Mouse (Mus musculus) embryo, embryonic 10.5 days (tissue): ENCODE measurements around the gene Gm5134.
A peak's percentile ranks its signal among the peaks of the same experiment; 100 is the strongest.

Experiments used
- DNase-seq: peaks from one replicate; pipeline ENCODE4 v3.0.0-alpha.2; 2015; ENCODE audit warnings: low spot score

The Gm5134 gene

GRCm38 (mm10) chr10:75954381-75954811 is at the start of gene Gm5134:
TSS of gene Gm5134 (plus strand) at chr10:75954514.
- DNase-seq = no peak

GRCm38 (mm10) chr10:75906882-75907281 is 47.4 kb upstream of the Gm5134 start:
- DNase-seq = no peak

- DNase-seq = no peak
Measured at GRCm38 (mm10) chr10:75910698-75911097, 43.6 kb upstream of the Gm5134 start.

- no peak for DNase-seq
Measured at GRCm38 (mm10) chr10:75913013-75913589, 41.2 kb upstream of the Gm5134 start.

GRCm38 (mm10) chr10:75915557-75915956 is 38.8 kb upstream of the Gm5134 start:
- DNase-seq = no peak

- DNase-seq = peak; percentile 44
Measured at GRCm38 (mm10) chr10:75916840-75917239, 37.5 kb upstream of the Gm5134 start.

- no peak for DNase-seq
Measured at GRCm38 (mm10) chr10:75919026-75919425, 35.3 kb upstream of the Gm5134 start.

GRCm38 (mm10) chr10:75921026-75921725 is 33.1 kb upstream of the Gm5134 start, which contains the start of gene Smarcb1:
TSS of gene Smarcb1 (minus strand) at chr10:75921617.
- DNase-seq = peak; percentile 98

GRCm38 (mm10) chr10:75921726-75922560 is 32.4 kb upstream of the Gm5134 start:
- DNase-seq = no peak

- no peak for DNase-seq
Measured at GRCm38 (mm10) chr10:75924324-75924723, 30.0 kb upstream of the Gm5134 start.

- DNase-seq = no peak
Measured at GRCm38 (mm10) chr10:75926396-75926795, 27.9 kb upstream of the Gm5134 start.

- DNase-seq = no peak
Measured at GRCm38 (mm10) chr10:75930304-75930703, 24.0 kb upstream of the Gm5134 start.

GRCm38 (mm10) chr10:75931311-75931710 is 23.0 kb upstream of the Gm5134 start:
- DNase-seq = no peak

- peak; percentile 79 for DNase-seq
Measured at GRCm38 (mm10) chr10:75932081-75932678, 22.1 kb upstream of the Gm5134 start.

- DNase-seq = no peak
Measured at GRCm38 (mm10) chr10:75932891-75933290, 21.4 kb upstream of the Gm5134 start, which contains the start of gene Chchd10. TSS of gene Chchd10 (plus strand) at chr10:75933130.

- no peak for DNase-seq
Measured at GRCm38 (mm10) chr10:75934991-75935390, 19.3 kb upstream of the Gm5134 start.

- peak; percentile 90 for DNase-seq
Measured at GRCm38 (mm10) chr10:75935680-75936541, 18.4 kb upstream of the Gm5134 start, which contains the start of gene Mmp11. TSS of gene Mmp11 (minus strand) at chr10:75936496.

- no peak for DNase-seq
Measured at GRCm38 (mm10) chr10:75936909-75937667, 17.2 kb upstream of the Gm5134 start.

- DNase-seq = no peak
Measured at GRCm38 (mm10) chr10:75937851-75938643, 16.3 kb upstream of the Gm5134 start.
